Mouse (Mus musculus): ENCODE measurements around the gene Mmp9.

DNA sequence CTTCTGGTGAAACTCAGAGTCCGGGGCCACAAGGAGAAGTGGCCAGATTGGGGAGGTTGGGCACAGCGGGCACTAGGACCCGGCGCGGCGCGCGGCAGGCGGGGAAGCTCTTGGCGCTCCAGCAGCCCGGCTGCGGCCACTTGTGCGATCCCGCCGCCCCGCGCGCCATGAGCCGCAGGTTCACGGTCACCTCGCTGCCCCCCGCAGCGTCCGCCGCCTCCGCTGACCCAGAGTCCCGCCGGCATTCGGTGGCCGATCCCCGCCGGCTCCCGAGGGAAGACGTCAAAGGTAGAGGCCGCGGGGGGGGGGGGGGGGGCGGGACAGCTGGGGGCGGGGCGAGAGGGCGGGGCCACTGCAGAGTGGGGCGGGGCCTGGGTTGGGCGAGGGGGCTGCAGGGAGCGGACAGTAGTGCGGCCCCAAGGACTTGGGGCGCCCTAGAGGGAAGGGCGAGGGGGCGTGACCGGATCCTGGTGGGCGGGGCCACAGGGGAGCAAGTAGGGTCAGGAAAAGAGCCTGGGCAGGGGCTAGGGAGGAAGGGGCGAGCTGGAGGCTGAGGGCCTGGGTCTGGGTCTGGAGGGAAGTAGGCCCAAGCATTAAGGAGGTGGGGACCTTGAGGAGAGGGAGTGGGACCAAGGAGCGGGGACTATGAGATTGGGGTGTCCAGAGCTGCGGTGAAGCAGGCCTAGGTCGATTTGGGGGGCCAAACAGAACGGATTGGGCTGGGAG lies 20.3 kb downstream of the Mmp9 start, which contains the start of gene Slc12a5:
- TF ChIP-seq CTCF (conservative IDR thresholded peaks at IDR 0.05; ENCODE audit: low read length) (no peak), NANOG (IDR thresholded peaks at IDR 0.05; ENCODE audit: borderline replicate concordance, low read length) (no peak), POU5F1 (IDR thresholded peaks at IDR 0.05; ENCODE audit: borderline replicate concordance, low read length) (no peak)

All from E14TG2a.4 (cell line).